Mouse (Mus musculus) gastrocnemius, postnatal 25 days (tissue): ENCODE results near the gene Aurkaip1. TPM values are rescaled to one million over a fixed set of nuclear protein-coding genes. Genes with fewer than 3 reads are reported as not detected.
A peak's percentile ranks its signal among the peaks of the same experiment; 100 is the strongest.
"Not testable (repeated sequence)": the region's sequence is repeated elsewhere in the genome, so short reads cannot be mapped to it uniquely, and the experiment has no call there.

ENCODE experiments used
- DNase-seq: peaks from one replicate; pipeline ENCODE4 v3.0.0; 2022
- long read RNA-seq, 2 experiments: library from polyadenylated mRNA; stranded (forward); transcript quantifications; one replicate each; pipeline ENCODE4 v2.0.0; 2021
- total RNA-seq, 2 experiments: library from RNA; stranded (reverse); gene quantifications; 1 replicate in 1 of 2; 2 replicates in 1 of 2; pipeline ENCODE4 v1.2.3; 2021

Aurkaip1 gene
- total RNA-seq = 10 to 100 TPM; 68.4 to 70.9 TPM
- long read RNA-seq, experiment 1, transcript Aurkaip1-201 (4 exons, 1,159 nt) = major isoform, 165 of 205 reads
- long read RNA-seq, experiment 1, partial matches to known transcripts = 7 of 205 reads
- long read RNA-seq, experiment 1, other reads (novel, unspliced or antisense) = 28 of 205 reads
- long read RNA-seq, experiment 2, transcript Aurkaip1-203 (3 exons, 1,029 nt) = minor isoform, 6 of 146 reads
- long read RNA-seq, experiment 2, transcript Aurkaip1-201 (4 exons, 1,159 nt) = major isoform, 125 of 146 reads
- long read RNA-seq, experiment 2, partial matches to known transcripts = 2 of 146 reads
- long read RNA-seq, experiment 2, other reads (novel, unspliced or antisense) = 10 of 146 reads

DNA sequence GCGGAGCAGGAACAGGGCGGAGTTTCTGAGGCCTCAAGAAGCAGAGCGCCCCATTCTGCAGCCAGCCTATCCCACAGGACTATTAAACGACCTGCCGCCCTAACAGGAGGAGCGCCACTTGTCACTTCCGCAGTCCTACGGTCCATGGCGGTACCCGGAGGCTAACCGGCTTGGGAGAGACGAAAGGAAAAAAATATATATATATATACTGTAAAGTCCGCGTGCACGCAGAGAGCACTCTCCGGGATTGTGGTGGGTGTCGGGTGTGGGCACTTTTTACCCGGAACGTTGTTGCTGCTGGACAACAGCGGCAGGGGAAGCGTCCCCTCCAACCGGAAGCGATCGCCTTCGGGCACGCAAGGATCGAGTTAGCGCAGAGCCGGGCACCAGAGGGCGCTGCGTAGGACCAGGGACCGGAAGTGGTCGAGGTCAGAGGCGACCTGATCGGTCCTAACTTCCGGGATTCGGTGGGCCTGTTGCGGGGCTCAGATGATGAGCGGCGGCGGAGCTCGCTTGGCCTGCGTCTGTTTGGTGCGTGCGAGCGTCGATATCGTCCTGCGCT lies at the start of gene Aurkaip1:
Aurkaip1 (plus strand) TSS at position 68 of the 562 bp plus-strand sequence.
- peak; percentile 94 for DNase-seq

DNA sequence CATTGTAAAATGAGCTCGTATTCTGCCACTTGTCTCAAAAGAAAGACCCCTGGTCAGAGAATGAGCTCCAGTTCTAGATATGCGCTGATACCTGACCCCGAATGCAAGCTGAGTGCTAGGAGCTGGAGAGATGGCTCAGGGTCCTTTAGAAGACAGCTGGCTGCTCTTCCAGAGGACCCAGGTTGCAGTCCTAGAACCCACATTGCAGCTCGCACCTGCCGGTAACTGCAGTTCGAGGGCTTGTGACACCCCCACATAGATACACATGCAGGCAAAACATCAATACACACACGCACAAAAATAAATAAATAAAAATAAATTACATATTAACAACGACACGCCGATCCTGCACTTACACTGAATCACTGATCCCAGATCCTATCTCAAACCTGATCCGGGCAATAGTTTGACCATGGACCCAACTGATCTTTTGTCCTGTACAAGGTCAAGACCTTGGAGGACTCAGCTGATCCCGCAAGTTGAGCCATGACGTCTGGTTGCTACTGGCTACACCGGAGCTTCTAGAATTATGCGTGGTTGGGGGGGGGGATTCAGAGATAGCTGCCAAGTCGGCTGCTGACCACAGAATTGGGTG lies 47.5 kb upstream of the Aurkaip1 start:
- no peak for DNase-seq

DNA sequence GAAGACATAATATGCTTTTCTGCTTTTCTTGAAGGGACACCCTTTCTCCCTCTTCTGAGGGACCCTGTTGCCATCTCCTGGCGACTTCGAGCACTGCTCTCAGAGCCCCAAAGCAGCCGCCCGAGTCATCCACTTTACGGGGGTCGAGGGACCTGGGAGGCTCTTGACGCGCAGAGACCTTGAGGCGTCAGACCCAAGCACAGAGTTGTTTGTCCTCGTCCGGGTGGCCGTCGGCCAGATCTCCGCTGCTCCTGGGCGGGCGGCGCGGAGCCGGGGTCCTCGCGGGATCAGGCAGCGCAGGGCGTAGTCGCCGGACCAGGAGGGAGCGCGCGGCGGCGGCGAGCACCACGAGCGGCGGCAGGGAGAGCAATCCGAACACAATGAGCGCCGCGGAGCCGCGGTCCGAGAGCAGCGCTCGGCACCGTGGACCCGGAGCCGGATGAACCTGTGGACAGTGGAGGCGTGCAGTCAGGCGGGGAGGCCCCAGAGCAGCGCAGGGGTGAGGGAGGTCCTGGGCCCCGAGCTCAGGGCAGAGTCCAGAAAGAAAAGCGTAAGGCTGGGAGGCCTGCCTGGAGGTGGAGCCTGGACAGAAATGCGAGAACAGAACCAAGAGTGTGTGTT lies 46.9 kb upstream of the Aurkaip1 start:
- DNase-seq = peak; percentile 81

DNA sequence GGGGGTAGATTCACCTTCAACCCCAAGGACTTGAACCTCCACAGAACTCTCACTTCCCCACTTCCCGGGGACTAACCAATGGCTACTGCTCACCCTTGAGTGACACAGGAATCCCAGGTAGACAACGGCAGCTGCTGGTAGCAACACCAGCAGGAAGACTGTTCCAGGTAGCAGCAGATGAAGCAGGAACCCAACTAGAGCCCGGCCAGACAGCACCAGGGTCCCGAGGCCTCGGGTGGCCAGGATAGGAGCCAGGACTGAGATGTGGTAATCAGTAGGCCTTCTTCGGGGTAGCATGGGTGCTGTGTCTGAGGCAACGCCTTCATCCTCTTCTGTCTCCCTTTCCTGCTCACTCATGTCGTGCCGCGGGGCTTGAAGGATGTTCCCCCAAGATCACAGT lies 45.8 kb upstream of the Aurkaip1 start:
- DNase-seq = no peak

DNA sequence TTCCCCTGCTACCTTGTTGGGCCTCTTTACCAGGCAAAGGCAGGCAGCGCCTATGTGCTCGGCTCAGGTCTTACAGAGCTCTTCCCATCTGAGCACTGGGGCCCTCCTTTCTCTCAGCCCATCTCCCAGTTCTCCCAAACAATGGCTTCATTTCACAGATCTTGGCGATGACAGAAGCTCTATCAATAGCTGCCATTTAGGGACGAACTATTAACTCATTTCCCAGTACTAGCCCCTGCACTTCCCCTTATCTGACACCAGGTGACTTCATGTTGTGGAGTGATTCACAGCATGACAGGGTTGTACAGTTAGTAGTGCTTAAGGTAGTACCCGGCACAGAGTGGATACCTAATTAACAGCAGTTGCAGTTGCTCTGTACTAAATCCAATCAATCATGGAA lies 45.3 kb upstream of the Aurkaip1 start, which contains the start of gene Tmem88b:
Tmem88b (minus strand) TSS at position 56 of the 400 bp plus-strand sequence.
- DNase-seq = no peak

DNA sequence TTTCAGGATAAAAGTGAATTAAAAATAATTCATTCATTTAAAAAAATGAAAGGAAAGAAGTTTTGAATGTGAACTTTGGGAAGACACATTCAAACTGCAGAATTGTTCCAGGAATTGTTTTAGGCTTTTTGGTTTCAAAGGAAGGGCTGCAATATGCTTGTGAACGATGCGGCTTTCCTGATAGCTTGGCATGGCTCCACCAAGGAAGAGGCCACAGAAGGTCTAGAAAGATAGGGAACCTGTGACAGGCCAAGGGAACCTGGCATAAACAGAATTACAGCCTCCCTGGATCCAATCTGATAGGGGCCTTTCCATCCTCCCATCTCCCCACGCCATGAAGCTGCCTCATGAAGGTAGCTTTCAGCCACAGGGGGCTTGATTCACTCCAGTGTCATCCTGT lies 42.8 kb upstream of the Aurkaip1 start:
- DNase-seq = no peak

DNA sequence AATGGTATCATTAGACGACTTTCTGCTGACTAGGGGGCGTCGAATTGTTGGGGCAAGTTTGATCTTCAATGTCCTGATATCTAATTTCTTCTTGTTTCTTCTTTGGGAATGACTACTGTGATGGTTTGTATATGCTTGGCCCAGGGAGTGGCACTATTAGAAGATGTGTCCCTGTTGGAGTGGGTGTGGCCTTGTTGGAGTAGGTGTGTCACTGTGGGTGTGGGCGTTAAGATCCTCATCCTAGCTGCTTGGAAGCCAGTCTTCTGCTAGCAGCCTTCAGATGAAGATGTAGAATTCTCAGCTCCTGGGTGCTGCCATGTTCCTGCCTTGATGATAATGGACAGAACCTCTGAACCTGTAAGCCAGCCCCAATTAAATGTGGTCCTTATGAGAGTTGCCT lies 42.2 kb upstream of the Aurkaip1 start:
- DNase-seq = not testable (repeated sequence)

DNA sequence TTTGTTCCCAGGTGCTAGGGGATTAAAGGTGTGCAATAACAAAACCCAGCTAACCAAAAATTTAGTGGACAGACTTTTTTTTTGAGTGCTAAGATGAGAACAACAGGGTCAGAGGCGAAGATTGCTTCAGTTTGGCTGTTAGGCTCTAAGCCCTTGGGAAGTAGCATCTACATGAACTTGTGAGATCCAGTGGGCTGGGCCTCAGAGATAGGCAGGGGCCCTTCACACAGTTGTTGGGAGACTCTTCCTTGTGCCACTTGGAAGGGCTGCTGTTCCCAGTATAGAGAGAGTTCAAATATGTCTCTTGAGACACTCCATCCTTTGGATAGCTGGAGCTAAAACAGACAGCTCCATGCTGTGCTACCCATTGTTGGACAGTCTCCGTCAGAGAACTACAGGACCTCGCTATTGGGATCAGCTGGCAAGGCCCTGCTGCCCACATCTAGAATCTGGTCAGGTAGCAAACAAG lies 41.0 kb upstream of the Aurkaip1 start, which contains the start of gene Ankrd65:
Ankrd65 (plus strand) TSS at position 419 of the 469 bp plus-strand sequence.
- DNase-seq = no peak

DNA sequence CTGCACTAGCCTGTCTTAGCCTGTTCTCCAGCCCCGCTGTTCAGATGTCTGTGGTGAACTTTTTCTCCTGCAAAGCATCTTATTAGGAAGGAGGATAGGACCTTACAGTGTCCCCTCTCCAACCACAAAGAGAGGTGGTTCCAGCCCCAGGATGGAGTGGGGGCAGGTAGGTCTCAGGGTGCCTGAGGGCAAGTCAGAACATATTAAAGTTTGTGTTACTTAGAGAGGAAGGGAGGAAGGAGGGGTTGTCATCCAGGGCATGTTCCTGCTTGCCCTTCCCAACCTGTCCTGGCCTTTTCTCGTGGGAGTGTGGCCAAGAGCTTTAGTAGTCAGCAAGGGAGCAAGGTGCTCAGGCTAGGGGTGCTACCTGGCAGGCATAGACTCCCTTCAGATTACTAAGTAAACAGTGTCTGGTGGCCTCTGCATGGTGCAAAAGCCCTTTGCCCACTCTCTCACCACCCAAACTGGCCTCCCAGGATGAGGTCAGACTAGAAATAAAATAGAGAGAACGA lies 40.4 kb upstream of the Aurkaip1 start:
- no peak for DNase-seq

DNA sequence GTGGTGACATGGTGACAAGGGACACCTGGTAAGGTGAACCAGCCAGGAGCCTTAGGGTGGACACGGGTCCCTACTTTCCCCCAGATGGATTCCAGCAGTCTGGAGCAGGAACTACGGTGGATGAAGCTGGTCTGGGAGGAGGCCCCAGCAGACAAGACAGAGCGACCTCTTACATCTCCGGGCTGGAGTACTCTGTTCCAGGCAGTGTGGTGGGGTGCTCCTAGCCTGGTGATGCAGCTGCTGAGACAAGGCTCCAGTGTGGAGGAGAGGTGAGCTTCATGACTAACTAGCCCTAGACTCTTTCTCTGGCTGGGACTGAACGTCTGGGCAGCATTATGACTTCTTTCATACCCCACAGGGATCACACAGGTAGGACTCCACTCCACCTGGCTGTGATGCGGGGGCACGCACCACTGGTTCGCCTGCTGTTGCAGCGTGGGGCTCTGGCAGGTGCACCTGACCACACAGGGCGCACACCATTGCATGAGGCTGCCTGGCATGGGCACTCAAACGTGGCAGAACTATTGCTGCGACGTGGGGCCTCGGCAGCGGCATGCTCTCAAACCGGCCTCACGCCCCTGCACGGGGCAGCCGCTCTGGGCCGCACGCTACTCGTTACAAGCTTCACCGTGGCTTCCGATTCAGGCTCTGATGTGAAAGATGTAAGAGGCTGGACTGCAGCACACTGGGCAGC lies 39.7 kb upstream of the Aurkaip1 start:
- DNase-seq = no peak

DNA sequence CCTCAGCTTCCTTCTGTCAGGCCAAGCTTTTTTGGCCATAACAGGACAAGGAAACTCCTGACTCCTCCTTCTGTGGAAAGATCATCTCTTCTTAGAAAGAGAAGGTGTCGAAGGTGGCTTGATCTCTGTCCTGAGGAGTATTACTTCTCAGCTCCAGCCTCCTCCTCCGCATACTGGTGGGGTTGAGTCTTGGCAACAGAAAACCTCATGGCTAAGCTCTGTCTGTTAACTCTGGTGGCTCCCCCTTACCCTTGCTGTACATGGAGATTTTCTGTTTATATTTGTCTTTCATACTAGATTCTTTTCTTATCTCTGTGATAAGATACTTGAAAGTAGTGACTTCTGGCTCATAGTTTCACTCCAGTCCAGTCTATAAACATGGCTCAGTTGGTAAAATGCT lies 37.3 kb upstream of the Aurkaip1 start:
- DNase-seq = no peak

DNA sequence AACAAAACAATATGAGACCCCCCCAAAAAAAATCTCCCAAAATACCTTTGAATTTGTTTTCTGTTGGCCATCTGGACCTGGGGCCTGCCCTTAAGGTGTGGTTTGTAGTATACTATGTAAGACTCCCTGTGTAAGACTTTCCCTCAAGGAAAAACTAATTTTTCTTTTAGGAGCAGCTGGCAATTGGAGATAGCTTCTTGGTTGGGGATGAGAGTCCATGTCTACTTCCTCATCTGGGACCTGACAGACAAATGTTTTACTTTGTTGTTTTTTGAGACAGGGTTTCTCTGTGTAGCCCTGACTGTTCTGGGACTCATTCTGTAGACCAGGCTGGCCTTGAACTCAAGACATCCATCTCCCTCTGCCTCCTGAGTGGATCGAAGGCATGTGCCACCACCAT lies 29.0 kb upstream of the Aurkaip1 start:
- DNase-seq = no peak

DNA sequence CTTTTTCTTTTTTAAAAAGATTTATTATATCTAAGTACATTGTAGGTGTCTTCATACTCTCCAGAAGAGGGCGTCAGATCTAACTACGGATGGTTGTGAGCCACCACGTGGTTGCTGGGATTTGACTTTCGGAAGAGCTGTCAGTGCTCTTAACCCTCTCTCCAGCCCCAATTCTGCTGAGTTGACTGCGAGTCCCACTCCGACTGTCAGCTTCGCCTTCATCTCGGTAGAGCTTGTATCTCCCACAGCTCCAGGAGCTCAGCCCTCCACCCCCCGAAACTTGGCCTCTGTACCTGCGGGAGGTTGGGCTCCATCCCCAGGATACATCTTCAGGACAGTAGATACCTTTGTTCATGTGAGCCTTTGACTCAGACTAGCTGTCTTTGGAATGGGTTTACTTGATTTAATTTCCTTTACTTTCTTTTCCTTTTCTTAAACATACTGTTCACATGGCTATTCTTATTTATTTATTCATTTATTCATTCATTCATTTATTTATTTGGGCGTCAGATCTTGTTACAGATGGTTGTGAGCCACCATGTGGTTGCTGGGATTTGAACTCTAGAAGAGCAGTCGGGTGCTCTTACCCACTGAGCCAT lies 28.2 kb upstream of the Aurkaip1 start, which contains the start of gene Mrpl20:
Mrpl20 (plus strand) TSS at position 138 of the 599 bp plus-strand sequence.
- DNase-seq = no peak

DNA sequence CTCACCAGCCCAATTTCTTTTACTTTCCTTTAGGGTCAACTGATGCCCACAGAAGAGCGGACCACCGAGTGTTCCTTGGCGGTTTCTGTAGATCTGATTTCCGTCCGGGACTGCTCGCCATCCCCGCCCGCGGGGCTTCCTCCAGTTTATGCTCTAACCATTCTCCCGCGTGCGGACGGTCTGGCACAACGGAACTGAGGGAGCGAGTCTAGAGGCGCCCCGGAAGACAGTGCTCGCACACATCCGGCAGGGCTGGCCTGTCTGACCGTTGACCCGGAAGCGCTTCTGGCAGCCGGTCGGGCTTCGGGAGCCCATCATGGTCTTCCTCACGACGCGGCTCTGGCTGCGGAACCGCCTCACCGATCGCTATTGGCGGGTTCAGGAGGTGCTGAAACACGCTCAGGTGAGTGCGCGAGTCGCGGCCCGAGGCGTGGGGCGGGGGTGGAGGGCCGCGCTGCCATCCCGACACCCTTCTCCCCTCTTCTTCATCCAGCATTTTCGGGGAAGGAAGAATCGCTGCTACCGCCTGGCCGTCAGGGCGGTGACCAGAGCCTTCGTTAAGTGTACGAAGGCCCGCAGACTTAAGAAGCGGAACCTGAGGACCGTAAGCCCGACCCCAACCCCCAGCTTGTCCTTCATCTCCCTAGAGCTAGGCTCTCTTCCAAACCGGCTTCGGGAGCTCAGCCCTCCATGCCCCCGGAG lies 27.6 kb upstream of the Aurkaip1 start:
- DNase-seq = peak; percentile 93

DNA sequence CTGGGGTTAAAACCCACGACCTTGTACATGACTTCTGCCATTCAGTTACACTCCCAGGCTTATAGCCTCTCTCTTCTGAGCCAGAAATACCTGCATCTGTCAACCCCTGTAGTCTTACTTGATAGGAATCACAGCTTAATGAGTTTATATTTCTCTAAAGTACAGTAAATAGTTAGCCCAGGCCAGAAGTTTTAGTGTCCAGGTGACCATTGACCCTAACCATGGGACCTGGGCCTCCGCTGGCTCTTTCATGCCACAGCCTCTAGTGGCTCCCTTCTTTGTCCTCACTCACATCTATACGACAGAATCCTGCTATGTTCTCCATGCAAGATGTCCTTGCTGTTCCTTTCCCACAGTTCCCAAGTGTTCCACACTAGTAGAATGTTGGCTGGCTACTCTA lies 23.2 kb upstream of the Aurkaip1 start:
- DNase-seq = no peak

DNA sequence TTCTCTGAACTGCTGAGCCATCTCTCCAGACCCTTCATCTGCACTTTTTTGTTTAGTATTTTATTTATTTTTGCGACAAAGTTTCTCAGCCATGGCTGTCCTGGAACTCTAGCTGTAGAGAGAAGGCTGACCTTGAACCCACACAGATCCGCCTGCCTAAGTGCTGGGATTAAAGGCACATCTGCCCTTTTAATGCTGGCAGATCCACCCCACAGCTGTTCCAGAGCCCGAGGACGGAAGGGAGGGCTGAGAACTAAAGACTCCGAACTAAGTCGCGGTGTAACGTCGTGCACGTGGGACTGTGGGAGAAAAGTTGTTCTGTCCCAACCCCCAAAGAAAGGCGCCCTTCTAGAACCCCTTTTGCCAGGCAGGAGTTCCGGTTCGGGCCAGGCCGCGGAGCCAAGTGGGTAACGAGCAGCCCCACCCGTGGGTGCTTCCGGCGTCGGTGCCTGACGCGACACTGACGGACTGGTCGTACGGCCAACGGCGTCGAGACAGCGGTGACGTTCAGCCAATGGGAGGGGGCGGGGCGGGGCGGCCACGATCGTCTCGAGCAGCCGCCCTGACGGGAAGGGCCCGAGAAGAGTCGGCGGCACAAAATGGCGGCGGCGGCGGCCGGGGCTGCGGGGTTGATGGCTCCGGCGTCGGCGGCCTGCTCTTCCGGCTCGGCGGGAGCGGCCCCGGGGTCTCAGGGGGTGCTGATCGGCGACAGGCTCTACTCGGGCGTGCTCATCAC lies 19.0 kb upstream of the Aurkaip1 start, which contains the start of gene Ccnl2:
Ccnl2 (plus strand) TSS at position 561 of the 736 bp plus-strand sequence.
- peak; percentile 95 for DNase-seq

DNA sequence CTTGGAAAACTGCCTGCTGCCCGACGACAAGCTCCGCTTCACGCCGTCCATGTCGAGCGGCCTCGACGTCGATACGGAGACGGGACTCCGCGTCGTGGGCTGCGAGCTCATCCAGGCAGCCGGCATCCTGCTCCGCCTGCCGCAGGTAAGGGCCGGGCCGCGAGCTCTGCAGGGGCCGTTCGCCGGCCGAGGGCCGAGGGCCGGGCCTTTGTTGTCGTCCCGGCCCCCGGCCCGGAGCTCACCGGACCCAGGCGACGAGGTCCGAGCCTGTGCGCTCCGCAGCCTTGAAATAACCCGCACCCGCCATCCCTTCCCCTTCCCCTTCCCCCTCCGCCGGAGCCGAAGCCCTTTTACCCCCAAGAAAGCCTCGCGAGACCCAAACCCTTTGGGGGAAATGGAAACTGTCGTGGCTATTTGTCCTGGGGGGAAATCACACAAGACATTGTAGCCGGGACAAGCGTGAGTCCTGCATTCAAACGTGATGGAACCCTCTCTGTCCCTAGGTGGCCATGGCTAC lies 18.3 kb upstream of the Aurkaip1 start:
- no peak for DNase-seq

DNA sequence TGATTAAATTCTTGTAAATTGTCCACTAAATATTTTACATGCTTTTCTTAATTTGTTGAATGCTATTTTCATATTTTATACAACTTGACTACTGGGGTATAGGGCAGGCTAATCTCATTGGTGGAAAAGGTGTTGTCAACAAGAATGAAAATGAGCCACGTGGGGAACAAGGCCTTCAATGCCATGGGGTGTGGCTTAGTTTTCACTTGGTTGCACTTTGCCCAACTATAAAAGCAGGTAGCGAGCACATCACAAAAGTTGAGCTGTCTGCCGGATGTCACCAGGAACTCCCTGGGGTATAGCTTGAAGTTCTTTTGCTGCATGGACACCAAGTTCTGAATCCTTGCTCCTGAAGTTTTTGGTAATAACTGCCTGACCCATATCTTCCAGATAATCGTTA lies 13.5 kb upstream of the Aurkaip1 start:
- no peak for DNase-seq

DNA sequence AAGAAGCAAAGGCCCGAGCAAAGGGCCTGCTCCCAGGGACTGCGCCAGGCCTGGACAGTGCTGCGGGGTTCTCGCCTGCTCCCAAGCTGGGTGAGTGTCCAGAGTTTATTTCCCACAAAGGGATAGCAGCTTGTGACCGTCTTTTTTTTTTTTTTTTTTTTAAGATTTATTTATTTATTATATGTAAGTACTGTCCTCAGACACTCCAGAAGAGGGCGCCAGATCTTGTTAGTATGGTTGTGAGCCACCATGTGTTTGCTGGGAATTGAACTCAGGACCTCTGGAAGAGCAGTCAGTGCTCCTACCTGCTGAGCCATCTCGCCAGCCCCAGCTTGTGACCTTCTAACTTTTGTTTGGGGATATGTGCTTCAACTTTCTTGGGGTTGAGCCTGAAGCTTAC lies 10.0 kb upstream of the Aurkaip1 start:
- DNase-seq = no peak

DNA sequence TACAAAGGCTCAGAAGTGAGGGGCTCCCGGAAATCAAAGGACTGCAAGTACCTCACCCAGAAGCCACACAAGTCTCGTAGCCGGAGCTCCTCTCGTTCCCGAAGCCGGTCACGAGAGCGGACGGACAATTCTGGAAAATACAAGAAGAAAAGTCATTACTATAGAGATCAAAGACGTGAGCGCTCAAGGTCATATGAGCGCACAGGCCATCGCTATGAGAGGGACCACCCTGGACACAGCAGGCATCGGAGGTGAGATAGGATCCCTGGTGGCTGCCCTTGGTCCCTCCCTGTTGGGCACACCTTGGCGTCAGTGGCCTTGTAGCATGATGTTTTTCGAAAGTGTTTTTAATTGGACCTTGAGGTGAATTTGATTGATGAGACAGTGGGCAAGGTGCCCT lies 7.6 kb upstream of the Aurkaip1 start:
- DNase-seq = no peak
